Comparison of ENCODE assay signal across 16 mouse cellular contexts in genomic region chr6:89291494-89291893, GRCm38 (mm10).
DNase-seq lines count a peak whose midpoint lies in the region; ATAC-seq lines count a peak whose summit lies in the region.
"Had no signal": no experiment of that assay in that cellular context is flagged by ENCODE, and none has a peak within 500 bp of the region (broad histone marks: within the 10 kb centered on the region; RNA-seq: fewer than 3 reads in every experiment).

No protein-coding gene starts in this region.

- H3K9ac ChIP-seq in neural tube, embryonic 11.5 days (ENCODE audit: low read length), result 0 out of 2 replicates have a peak overlapping the region, but pooled peaks have one; percentile 1
- H3K9ac ChIP-seq in hindbrain, embryonic 16.5 days (ENCODE audit: low read depth, low read length), result no peak overlapping the region
- H3K9ac ChIP-seq: liver, embryonic 15.5 days had no signal

- H3K36me3 ChIP-seq in neural tube, embryonic 11.5 days (ENCODE audit: control insufficient read depth, insufficient read depth, low read length), result no peaks in the 10 kb centered on the region
- H3K36me3 ChIP-seq in hindbrain, embryonic 16.5 days (ENCODE audit: control insufficient read depth, insufficient read depth, low read length), result no peaks in the 10 kb centered on the region
- H3K36me3 ChIP-seq in heart, embryonic 10.5 days, result no peaks in the 10 kb centered on the region
- H3K36me3 ChIP-seq: liver, embryonic 15.5 days had no signal

- ATAC-seq in neural tube, embryonic 11.5 days (ENCODE audit: insufficient read depth, low FRiP score, low TSS enrichment), result peak; percentile 72
- 0 out of 2 replicates have a peak, but pooled peaks have one; percentile 10 for ATAC-seq in hindbrain, embryonic 16.5 days
- ATAC-seq: lung, postnatal 0 days had no signal

- H3K27ac ChIP-seq in neural tube, embryonic 11.5 days (ENCODE audit: low read depth, low read length), result no peak overlapping the region
- H3K27ac ChIP-seq in hindbrain, embryonic 16.5 days (ENCODE audit: low read depth, low read length), result no peak overlapping the region
- H3K27ac ChIP-seq in heart, embryonic 10.5 days, result no peak overlapping the region
- H3K27ac ChIP-seq: heart, adult 2 months; liver, embryonic 15.5 days had no signal

- WGBS in neural tube, embryonic 11.5 days, result 22% methylated on average over 7 of the region's 7 CpGs
- 9% methylated on average over 7 of the region's 7 CpGs for WGBS in hindbrain, embryonic 16.5 days
- WGBS in heart, embryonic 10.5 days, result 58% methylated on average over 7 of the region's 7 CpGs

- DNase-seq in embryo, embryonic 10 days (ENCODE audit: low spot score), result peak; percentile 28
- DNase-seq in embryo, embryonic 11 days, result no peak
- peak; percentile 37 for DNase-seq in neural tube, embryonic 11.5 days (ENCODE audit: low spot score)
- DNase-seq in neural tube, embryonic 10.5 days (ENCODE audit: extremely low spot score, low spot score), result no peak
- DNase-seq in thymus, postnatal 10 days (ENCODE audit: low spot score in 2 of 2), result no peak
- no peak for DNase-seq in ovary, postnatal 36 days (ENCODE audit: low spot score)
- no peak for DNase-seq in heart, embryonic 10.5 days (ENCODE audit: low spot score)
- DNase-seq: adrenal gland, postnatal 36 days; cerebellum, adult 8-10 months; gastrocnemius, postnatal 14 days; heart, adult 2 months; kidney, adult 8-10 months; thymus, postnatal 25 days had no signal

- no peaks in the 10 kb centered on the region for H3K27me3 ChIP-seq in neural tube, embryonic 11.5 days (ENCODE audit: control insufficient read depth, insufficient read depth, low read length)
- H3K27me3 ChIP-seq in hindbrain, embryonic 16.5 days (replicated peaks; ENCODE audit: control insufficient read depth, insufficient read depth, low read length), result no peaks in the 10 kb centered on the region
- peaks cover 5% of the 10 kb centered on the region; the same call in 1 of the 2 replicates for H3K27me3 ChIP-seq in heart, embryonic 10.5 days (ENCODE audit: insufficient read depth, poor library complexity, severe bottlenecking)
- H3K27me3 ChIP-seq: liver, embryonic 15.5 days had no signal

- no peak overlapping the region for H3K4me2 ChIP-seq in neural tube, embryonic 11.5 days (ENCODE audit: low read depth)
- no peak overlapping the region for H3K4me2 ChIP-seq in hindbrain, embryonic 16.5 days (ENCODE audit: low read length)
- H3K4me2 ChIP-seq: liver, embryonic 15.5 days had no signal

- no peak overlapping the region for H3K4me3 ChIP-seq in neural tube, embryonic 11.5 days (ENCODE audit: low read depth, low read length)
- no peak overlapping the region for H3K4me3 ChIP-seq in hindbrain, embryonic 16.5 days (ENCODE audit: low read length)
- H3K4me3 ChIP-seq in heart, embryonic 10.5 days, result no peak overlapping the region
- H3K4me3 ChIP-seq: heart, adult 2 months; liver, embryonic 15.5 days had no signal

- H3K4me1 ChIP-seq in neural tube, embryonic 11.5 days (ENCODE audit: control insufficient read depth, insufficient read depth, low read length), result peaks cover 5% of the 10 kb centered on the region
- H3K4me1 ChIP-seq in hindbrain, embryonic 16.5 days (ENCODE audit: control insufficient read depth, insufficient read depth, low read depth, low read length), result peaks cover 12% of the 10 kb centered on the region
- H3K4me1 ChIP-seq in heart, embryonic 10.5 days, result peaks cover 24% of the 10 kb centered on the region
- H3K4me1 ChIP-seq: liver, embryonic 15.5 days had no signal

- H3K9me3 ChIP-seq in neural tube, embryonic 11.5 days (ENCODE audit: control insufficient read depth, low read length), result no peaks in the 10 kb centered on the region
- no peaks in the 10 kb centered on the region for H3K9me3 ChIP-seq in hindbrain, embryonic 16.5 days (ENCODE audit: control insufficient read depth, low read length)
- no peaks in the 10 kb centered on the region for H3K9me3 ChIP-seq in heart, embryonic 10.5 days
- H3K9me3 ChIP-seq: liver, embryonic 15.5 days had no signal

Comparison
In these comparisons a context has a peak if more than half of its experiments do, and no peak if none do; other contexts are left out.
1. DNase-seq: peak in embryo, embryonic 10 days (single experiment) and neural tube, embryonic 11.5 days (single experiment); none in embryo, embryonic 11 days (single experiment), neural tube, embryonic 10.5 days (single experiment), thymus, postnatal 10 days (0 of 2), ovary, postnatal 36 days (single experiment) and heart, embryonic 10.5 days (single experiment).